Mouse (Mus musculus) embryonic facial prominence, embryonic 15.5 days (tissue): Measurements from ENCODE around the gene Rxfp4. TPM values are rescaled to one million over a fixed set of nuclear protein-coding genes. Genes with fewer than 3 reads are reported as not detected.

Source experiments
- ATAC-seq: fragments of 200-750 bp; cut with Nextera tagmentation; 2 replicates; pipeline ENCODE4 v1.8.0; 2017; ENCODE audit warnings: low read depth, moderate TSS enrichment; ENCODE audit not compliant: insufficient number of reproducible peaks, low FRiP score, low TSS enrichment
- H3K27ac ChIP-seq: fragments of 300-500 bp; sonication (generic); replicated peaks from 2 replicates; pipeline ENCODE4 v1.5.1; 2015; ENCODE audit warnings: mild to moderate bottlenecking, inconsistent platforms
- H3K27me3 ChIP-seq: fragments of 300-500 bp; sonication (generic); 2 replicates; pipeline ENCODE4 v1.6.1; 2015; ENCODE audit warnings: inconsistent platforms
- H3K36me3 ChIP-seq: fragments of 300-500 bp; sonication (generic); 2 replicates; pipeline ENCODE4 v1.6.1; 2015; ENCODE audit warnings: mild to moderate bottlenecking, inconsistent platforms
- H3K4me1 ChIP-seq: fragments of 300-500 bp; sonication (generic); 2 replicates; pipeline ENCODE4 v1.6.1; 2015; ENCODE audit warnings: inconsistent platforms
- H3K4me2 ChIP-seq: fragments of 300-500 bp; sonication (generic); replicated peaks from 2 replicates; pipeline ENCODE4 v1.6.1; 2015; ENCODE audit warnings: mild to moderate bottlenecking, inconsistent platforms
- H3K4me3 ChIP-seq: fragments of 300-500 bp; sonication (generic); replicated peaks from 2 replicates; pipeline ENCODE4 v1.5.1; 2015; ENCODE audit warnings: mild to moderate bottlenecking, inconsistent platforms
- H3K9ac ChIP-seq: fragments of 300-500 bp; sonication (generic); 2 replicates; pipeline ENCODE4 v1.6.1; 2015; ENCODE audit warnings: inconsistent platforms
- H3K9me3 ChIP-seq: fragments of 300-500 bp; sonication (generic); replicated peaks from 2 replicates; pipeline ENCODE4 v1.6.1; 2016; ENCODE audit warnings: inconsistent platforms
- WGBS: fragments of 180-500 bp; shearing (Covaris S2); methylation state at CpG from one replicate; pipeline ENCODE4 v1.1.7; 2015; 5-methylcytosine and 5-hydroxymethylcytosine counted together
- polyA plus RNA-seq: library from polyadenylated mRNA; unstranded; fragments of >200 nt; fragmentation: Nextera tagmentation; extraction: Ambion mirVana; gene quantifications from 2 replicates; pipeline ENCODE4 v1.2.1, GENCODE M21; 2015

The Rxfp4 gene
- polyA plus RNA-seq, 1 experiment from 2014 or later = not detected

- 0 out of 2 replicates have a peak, but pooled peaks cover under 1% of the 10 kb centered on the region for H3K4me1 ChIP-seq
Observed at GRCm38 (mm10) chr3:88637134-88637533, 15.8 kb downstream of the Rxfp4 start.

GRCm38 (mm10) chr3:88636555-88636986 is 16.4 kb downstream of the Rxfp4 start:
- H3K36me3 ChIP-seq = peaks cover 94% of the 10 kb centered on the region
- H3K4me3 ChIP-seq = no peak overlapping the region

More at GRCm38 (mm10) chr3:88637134-88637533, 15.8 kb downstream of the Rxfp4 start:
- H3K9me3 ChIP-seq = no peaks in the 10 kb centered on the region
- H3K4me3 ChIP-seq = no peak overlapping the region
- H3K9ac ChIP-seq = no peak overlapping the region
- H3K36me3 ChIP-seq = peaks cover 94% of the 10 kb centered on the region
- no peak overlapping the region; the same call in 1 of the 2 replicates for H3K27ac ChIP-seq
- WGBS = 95% methylated on average over 5 of the region's 5 CpGs
- no peaks in the 10 kb centered on the region for H3K27me3 ChIP-seq
- H3K4me2 ChIP-seq = no peak overlapping the region
- ATAC-seq = no peak

DNA sequence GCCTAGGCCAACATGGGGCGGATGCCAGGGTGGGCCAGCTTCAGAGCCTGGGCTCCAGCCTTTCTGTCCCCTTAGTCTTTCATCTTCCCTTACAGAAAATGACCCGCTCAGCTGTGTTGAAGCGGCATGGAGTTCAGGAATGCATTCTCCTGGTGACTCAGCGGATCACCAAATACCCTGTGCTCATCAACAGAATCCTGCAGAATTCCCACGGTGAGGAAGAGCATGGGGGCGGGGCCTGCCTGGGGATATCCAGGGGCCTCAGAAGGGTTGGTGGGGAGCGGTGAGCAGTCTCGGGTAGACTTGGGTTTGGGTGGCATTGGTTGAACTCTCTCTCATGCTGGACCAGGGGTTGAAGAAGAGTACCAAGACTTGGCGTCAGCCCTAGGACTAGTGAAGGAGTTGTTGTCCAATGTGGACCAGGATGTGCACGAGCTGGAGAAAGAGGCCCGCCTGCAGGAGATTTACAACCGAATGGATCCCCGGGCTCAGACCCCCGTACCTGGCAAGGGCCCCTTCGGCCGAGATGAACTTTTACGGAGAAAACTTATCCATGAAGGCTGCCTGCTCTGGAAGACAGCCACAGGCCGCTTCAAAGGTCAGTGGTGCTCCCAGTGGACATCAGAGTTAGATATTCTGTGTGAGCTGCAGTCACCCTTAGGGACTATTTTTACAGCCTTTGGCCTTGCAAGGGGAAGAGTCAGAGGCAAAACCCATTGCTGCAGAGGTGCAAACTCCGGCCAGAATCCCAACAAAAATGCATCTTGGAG is 17.3 kb downstream of the Rxfp4 start:
- Histone ChIP-seq H3K27ac (no peak overlapping the region), H3K27me3 (no peaks in the 10 kb centered on the region), H3K4me2 (no peak overlapping the region), H3K9ac (no peak overlapping the region), H3K9me3 (no peaks in the 10 kb centered on the region), H3K4me1 (0 out of 2 replicates have a peak, but pooled peaks cover 4% of the 10 kb centered on the region), H3K4me3 (no peak overlapping the region), H3K36me3 (peaks cover 96% of the 10 kb centered on the region)
- WGBS = 90% methylated on average over 19 of the region's 19 CpGs
- no peak for ATAC-seq

More at GRCm38 (mm10) chr3:88636555-88636986, 16.4 kb downstream of the Rxfp4 start:
- 0 out of 2 replicates have a peak, but pooled peaks cover 4% of the 10 kb centered on the region for H3K4me1 ChIP-seq
- ATAC-seq = no peak
- no peak overlapping the region for H3K27ac ChIP-seq
- H3K27me3 ChIP-seq = no peaks in the 10 kb centered on the region
- H3K9me3 ChIP-seq = no peaks in the 10 kb centered on the region
- WGBS = 86% methylated on average over 8 of the region's 8 CpGs
- H3K4me2 ChIP-seq = no peak overlapping the region
- H3K9ac ChIP-seq = no peak overlapping the region

DNA sequence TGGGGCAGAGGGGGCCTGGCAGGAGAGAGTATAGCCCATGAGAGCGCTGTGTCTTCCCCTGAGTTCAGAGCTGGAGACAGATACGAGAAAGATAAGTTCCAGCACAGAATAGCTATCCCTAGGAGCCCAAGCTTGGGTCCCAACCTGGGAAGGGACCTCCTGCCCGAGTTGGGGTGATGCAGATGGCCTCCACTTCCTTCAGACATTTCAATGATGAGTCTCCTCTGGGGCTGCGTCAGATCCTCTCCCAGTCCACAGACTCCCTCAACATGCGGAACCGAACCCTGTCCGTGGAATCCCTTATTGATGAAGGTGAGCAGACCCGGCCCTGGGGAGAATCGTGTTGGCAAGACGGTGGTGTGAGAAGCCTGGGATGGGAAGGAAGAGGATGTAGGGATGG is 19.9 kb downstream of the Rxfp4 start:
- no peaks in the 10 kb centered on the region for H3K9me3 ChIP-seq
- no peak overlapping the region for H3K4me2 ChIP-seq
- peaks cover 82% of the 10 kb centered on the region for H3K36me3 ChIP-seq
- 0 out of 2 replicates have a peak, but pooled peaks cover 20% of the 10 kb centered on the region for H3K4me1 ChIP-seq
- H3K27me3 ChIP-seq = no peaks in the 10 kb centered on the region
- H3K9ac ChIP-seq = no peak overlapping the region
- H3K27ac ChIP-seq = no peak overlapping the region
- H3K4me3 ChIP-seq = no peak overlapping the region
- WGBS = 90% methylated on average over 10 of the region's 10 CpGs
- no peak for ATAC-seq

DNA sequence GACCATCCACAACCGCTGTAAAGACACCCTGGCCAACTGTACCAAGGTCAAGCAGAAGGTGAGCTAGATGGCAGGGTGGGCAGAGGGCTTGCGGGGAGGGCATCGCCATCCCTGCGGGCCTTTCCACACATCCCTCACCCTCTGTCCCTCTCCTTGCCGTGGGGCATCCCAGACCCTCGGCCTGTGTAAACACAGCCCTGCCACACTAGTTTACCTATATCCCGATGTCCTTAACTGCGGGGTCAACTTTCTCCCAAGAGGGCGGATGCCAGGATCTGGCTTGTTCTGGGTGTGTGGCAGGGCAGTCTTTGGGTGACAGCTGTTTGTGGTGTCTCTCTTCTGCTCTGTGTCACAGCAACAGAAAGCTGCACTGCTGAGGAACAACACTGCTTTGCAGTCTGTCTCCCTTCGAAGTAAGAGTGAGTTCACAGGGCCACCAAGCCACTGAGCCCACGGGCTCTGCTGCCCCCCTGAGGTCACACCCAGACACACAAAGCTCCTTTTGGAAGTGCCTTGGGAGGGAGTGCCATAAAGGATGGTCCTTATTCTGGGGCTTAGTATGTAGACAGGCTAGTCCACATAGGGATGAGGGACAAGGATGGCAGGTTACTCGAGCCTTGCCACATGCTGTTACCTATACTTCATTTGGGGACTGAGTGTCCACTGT is 20.9 kb downstream of the Rxfp4 start:
- no peak for ATAC-seq
- H3K4me3 ChIP-seq = no peak overlapping the region
- peaks cover 74% of the 10 kb centered on the region for H3K36me3 ChIP-seq
- 0 out of 2 replicates have a peak, but pooled peaks cover 20% of the 10 kb centered on the region for H3K4me1 ChIP-seq
- no peak overlapping the region for H3K9ac ChIP-seq
- H3K4me2 ChIP-seq = no peak overlapping the region
- WGBS = 76% methylated on average over 12 of the region's 12 CpGs
- no peaks in the 10 kb centered on the region for H3K27me3 ChIP-seq
- H3K27ac ChIP-seq = no peak overlapping the region
- no peaks in the 10 kb centered on the region for H3K9me3 ChIP-seq

DNA sequence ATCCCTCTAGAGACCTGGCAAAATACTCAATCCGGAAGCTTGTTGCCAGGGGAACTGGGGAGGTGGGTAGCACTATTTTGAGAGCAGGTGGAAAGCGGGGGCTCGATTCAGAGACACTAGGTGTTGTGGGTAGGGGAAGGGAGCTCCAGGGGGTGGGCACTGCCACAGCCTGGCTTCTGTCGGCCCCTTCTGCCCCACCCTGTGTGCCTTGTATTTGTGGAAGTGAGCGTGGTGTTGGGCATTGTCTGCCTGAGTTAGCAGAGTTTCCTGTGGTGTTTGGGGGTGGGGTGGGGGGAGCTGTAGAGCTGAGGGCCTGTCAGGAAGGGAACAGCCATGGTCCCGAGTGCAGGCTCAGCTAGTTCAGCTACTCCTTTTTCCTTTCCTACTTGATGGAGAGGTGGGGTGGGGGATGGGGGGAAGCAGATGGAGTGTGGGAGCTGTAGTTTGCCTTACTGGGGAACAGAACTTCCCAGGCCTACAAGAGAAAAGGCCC is 22.0 kb downstream of the Rxfp4 start:
- H3K36me3 ChIP-seq = peaks cover 67% of the 10 kb centered on the region
- WGBS = 71% methylated on average over 6 of the region's 6 CpGs
- ATAC-seq = no peak

DNA sequence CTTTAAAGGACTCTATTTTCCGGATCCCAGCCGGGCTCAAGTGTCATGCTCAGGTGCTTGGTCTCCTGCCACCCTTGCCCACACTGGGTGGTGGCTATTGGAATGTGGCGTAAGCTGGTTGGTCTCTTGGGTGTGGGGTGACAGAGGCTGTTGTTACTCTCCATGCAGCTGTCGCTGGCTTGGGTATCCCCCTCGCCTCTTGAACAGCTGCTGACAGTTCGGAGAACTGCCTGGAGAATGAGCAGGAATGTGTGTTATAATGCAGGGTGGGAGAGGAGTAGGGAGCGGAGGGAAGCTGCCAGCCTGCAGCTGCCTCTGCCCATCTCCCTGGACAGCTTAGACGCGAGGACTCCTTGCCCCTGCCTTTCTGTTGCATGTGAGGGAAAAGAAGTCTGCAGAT is 22.9 kb downstream of the Rxfp4 start:
- Histone ChIP-seq H3K9ac (no peak overlapping the region), H3K4me3 (no peak overlapping the region), H3K27me3 (no peaks in the 10 kb centered on the region), H3K36me3 (peaks cover 59% of the 10 kb centered on the region), H3K27ac (0 out of 2 replicates have a peak overlapping the region, but pooled peaks have one; percentile 40), H3K9me3 (no peaks in the 10 kb centered on the region), H3K4me1 (peaks cover 37% of the 10 kb centered on the region), H3K4me2 (no peak overlapping the region)
- ATAC-seq = peak; percentile 47
- WGBS = 69% methylated on average over 9 of the region's 9 CpGs

More for the DNA sequence above, 22.0 kb downstream of the Rxfp4 start:
- no peak overlapping the region for H3K4me3 ChIP-seq
- H3K9ac ChIP-seq = no peak overlapping the region
- H3K9me3 ChIP-seq = no peaks in the 10 kb centered on the region
- peak overlapping the region; percentile 40 for H3K27ac ChIP-seq
- H3K27me3 ChIP-seq = no peaks in the 10 kb centered on the region
- H3K4me2 ChIP-seq = no peak overlapping the region
- H3K4me1 ChIP-seq = peaks cover 29% of the 10 kb centered on the region; the same call in 1 of the 2 replicates

- peaks cover 51% of the 10 kb centered on the region for H3K36me3 ChIP-seq
- 50% methylated on average over 13 of the region's 13 CpGs for WGBS
- H3K4me3 ChIP-seq = no peak overlapping the region
- no peak overlapping the region for H3K4me2 ChIP-seq
- no peak overlapping the region for H3K9ac ChIP-seq
- H3K27ac ChIP-seq = peak overlapping the region; percentile 55; the same call in 1 of the 2 replicates
- no peaks in the 10 kb centered on the region for H3K27me3 ChIP-seq
- H3K9me3 ChIP-seq = no peaks in the 10 kb centered on the region
- H3K4me1 ChIP-seq = peaks cover 45% of the 10 kb centered on the region
- ATAC-seq = no peak
Observed at GRCm38 (mm10) chr3:88629244-88629643, 23.7 kb downstream of the Rxfp4 start.

- Histone ChIP-seq H3K9me3 (no peaks in the 10 kb centered on the region), H3K4me3 (no peak overlapping the region), H3K27ac (no peak overlapping the region), H3K4me1 (peaks cover 50% of the 10 kb centered on the region), H3K4me2 (no peak overlapping the region), H3K9ac (no peak overlapping the region), H3K36me3 (peaks cover 46% of the 10 kb centered on the region), H3K27me3 (no peaks in the 10 kb centered on the region)
- no peak for ATAC-seq
- WGBS = 50% methylated on average over 4 of the region's 4 CpGs
Observed at GRCm38 (mm10) chr3:88628766-88629165, 24.2 kb downstream of the Rxfp4 start.

DNA sequence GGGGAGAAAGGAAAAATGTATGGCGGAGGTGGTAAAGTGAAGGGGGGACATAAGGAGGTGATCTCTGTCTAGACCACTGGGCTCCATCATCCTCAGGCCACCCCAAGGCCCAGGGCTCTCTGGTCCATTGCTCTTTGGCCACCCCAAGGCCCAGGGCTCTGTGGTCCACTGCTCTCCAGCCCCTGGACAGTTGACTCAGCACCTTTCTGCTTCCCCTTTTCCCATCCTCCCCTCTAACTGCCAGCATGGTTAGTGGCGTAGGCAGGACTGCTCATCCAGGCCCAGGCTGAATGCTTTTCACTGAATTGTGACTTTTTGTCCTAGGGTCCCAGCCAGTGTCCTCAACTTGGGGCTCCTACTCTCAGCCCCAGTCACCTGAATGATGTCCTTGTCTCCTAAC is 25.4 kb downstream of the Rxfp4 start:
- no peak for ATAC-seq
- no peak overlapping the region for H3K4me3 ChIP-seq
- no peak overlapping the region for H3K27ac ChIP-seq
- H3K4me1 ChIP-seq = peaks cover 57% of the 10 kb centered on the region
- WGBS = 100% methylated on average over 2 of the region's 2 CpGs
- H3K9me3 ChIP-seq = no peaks in the 10 kb centered on the region
- peaks cover 34% of the 10 kb centered on the region for H3K36me3 ChIP-seq
- H3K27me3 ChIP-seq = no peaks in the 10 kb centered on the region
- no peak overlapping the region for H3K4me2 ChIP-seq
- no peak overlapping the region for H3K9ac ChIP-seq

DNA sequence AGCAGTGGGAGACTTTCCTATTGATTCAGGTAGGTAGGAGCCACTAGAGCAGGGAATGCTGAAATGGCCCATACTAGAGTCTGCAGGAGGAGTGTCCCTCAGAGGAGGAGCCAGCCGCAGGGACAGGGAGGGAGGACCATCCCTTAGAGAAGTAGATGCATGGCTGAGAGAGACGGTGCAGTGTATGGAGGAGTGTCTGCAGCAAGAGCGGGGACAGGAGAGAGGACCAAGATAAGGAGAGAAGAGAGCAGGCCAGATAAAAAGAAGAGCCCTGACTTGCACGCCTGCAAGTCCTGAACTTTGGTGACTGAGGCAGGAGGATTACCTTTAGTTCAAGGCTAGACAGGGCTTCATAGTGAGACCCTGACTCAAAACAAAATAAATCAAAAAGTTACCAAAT is 25.8 kb downstream of the Rxfp4 start:
- H3K27me3 ChIP-seq = no peaks in the 10 kb centered on the region
- H3K4me3 ChIP-seq = no peak overlapping the region
- peaks cover 61% of the 10 kb centered on the region for H3K4me1 ChIP-seq
- no peak overlapping the region for H3K4me2 ChIP-seq
- H3K9ac ChIP-seq = no peak overlapping the region
- H3K27ac ChIP-seq = 0 out of 2 replicates have a peak overlapping the region, but pooled peaks have one; percentile 14
- no peak for ATAC-seq
- H3K9me3 ChIP-seq = no peaks in the 10 kb centered on the region
- WGBS = 68% methylated on average over 4 of the region's 4 CpGs
- H3K36me3 ChIP-seq = peaks cover 30% of the 10 kb centered on the region
